Mouse (Mus musculus): Measurements from ENCODE around the gene Pde6g. TPM values are rescaled to one million over a fixed set of nuclear protein-coding genes. Genes with fewer than 3 reads are reported as not detected.

Pde6g gene
- total RNA-seq (2021) = under 1 TPM; 0.23 to 0.41 TPM
- long read RNA-seq, experiment 1 = 0 reads
- long read RNA-seq, experiment 2 = 0 reads

DNA sequence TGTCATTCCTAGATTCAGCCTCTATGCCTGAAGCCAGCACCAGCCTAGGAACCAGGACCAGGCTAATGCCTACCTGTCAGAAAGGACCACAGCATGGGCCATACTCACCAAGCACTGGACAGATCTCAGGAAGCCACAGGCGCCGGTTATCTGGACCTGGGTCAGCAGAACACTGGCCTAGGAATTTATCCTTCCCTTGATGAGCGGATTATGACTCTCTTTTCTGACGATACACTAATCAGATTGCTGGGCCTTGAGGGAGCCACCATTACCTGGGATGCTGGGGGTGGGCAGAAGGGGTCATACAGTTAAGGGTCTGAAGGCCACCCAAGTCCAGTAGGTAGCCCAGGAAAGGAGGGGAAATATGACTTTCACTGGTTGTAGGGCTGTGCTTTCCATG is at the start of gene Pde6g:
Gene Pde6g (minus strand): TSS at position 195 of the 400 bp plus-strand sequence.
- DNase-seq = no peak

DNA sequence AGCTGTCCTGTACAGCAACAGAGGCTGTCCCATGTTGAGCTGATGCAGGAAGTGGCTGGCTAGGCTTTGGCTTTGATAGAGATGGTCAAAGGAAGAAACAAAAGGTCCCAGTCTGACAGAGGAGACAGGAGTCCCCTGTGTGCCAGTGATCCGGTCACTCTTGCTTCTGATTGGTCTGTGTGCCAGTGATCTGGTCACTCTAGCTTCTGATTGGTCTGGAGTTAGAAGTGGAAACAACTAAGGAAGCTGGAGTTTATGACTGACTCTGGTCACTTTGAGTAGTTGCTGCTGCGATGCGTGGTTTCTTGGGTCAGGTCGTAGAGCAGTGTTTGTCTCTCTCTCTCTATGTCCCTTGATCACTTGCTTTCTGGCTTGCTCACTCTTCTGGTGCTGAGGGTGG is 48.4 kb upstream of the Pde6g start:
- no peak for DNase-seq

DNA sequence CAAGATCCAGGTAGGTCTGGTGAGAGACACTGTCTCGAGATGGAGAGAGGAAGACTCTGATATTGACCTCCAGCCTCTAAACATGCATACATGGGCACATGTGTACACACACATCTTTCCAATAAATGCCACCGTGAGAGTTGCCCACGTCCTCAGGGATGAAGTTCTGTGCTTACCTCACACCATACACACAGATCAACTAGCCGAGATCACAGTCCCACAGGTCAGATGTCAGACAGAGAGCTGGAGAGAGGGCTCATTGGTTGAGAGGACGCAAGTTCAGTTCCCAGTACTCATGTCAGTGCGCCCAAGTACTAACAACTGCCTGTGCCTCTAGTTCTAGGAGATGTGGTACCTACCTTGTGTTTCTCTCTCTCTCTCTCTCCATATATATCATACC is 47.7 kb upstream of the Pde6g start:
- no peak for DNase-seq

DNA sequence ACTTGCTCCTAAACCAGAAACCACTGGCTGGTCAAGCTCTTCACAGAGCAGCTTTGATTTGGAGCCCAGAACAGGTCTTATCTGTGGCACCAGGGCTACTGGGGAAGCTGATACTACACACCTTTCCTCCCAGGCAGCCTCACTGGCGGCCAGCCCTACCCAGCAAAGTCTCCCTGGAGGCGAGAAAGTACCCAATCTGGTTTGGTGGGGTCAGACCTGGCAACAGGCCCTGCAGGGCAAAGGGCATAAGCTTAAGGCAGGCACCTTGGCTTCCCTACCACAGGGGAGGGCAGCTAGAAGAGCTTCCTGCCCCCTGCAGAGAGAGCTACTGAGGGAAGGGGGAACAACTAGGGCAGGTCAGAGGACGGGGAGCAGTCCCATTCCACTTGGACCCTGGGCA is 47.1 kb upstream of the Pde6g start:
- no peak for DNase-seq

DNA sequence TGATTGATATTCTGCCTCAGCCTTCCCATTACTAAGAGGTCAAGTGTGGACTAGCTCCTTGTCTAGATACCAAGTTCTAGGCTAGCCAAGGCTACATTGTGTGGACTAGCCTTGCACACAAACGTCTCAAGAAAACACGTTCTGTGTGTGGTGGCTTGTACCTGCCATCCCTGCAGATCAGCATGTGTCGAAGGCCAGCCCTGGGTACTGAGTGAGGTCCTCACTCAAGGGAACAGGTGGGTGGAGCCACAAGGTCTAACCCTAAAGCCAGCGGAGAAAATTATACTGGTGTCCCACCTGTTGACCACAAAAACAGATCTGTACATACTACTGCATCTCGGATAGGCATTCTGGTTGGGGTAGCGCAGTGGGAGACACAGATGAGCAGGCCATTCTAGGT is 46.6 kb upstream of the Pde6g start:
- DNase-seq = no peak

DNA sequence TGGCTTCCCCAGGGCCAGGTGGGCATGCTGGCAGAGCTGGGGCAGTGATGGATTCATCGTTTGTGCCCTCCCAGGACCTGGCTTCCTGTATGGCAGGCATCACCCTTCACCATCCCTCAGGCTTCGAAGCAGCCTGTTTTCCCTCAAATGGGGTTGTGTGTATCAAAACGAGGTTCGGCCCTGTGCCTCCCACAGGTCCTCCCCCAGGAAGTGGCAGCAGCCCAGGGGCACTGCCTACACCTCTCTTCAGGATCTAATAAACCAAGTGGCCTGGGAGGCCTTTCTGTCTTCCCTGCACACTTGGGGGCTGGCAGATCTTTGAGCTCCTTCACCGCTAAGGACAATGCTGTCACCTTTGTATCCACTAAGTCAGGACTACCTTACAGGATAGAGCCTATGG is 45.6 kb upstream of the Pde6g start:
- DNase-seq = no peak

DNA sequence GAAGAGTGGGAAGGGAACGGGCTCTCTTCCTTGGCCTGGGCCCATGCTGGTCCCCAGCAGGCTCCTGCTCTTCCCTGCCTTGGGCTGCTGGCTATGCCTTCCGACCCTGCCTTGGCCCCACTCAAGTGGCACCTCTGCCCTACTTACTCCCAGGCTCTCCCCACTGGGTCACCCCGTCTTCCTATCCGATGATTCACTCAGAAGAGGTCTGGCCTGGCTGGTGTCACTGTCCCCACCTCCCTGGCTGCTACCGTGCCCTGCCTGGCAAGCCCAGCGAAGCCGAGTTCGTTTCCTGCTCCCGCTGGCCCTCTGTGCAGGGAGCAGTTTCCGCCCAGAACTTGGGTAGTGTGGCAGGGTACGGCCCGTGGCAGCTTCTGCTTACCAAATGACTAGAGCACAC is 44.9 kb upstream of the Pde6g start:
- DNase-seq = no peak

DNA sequence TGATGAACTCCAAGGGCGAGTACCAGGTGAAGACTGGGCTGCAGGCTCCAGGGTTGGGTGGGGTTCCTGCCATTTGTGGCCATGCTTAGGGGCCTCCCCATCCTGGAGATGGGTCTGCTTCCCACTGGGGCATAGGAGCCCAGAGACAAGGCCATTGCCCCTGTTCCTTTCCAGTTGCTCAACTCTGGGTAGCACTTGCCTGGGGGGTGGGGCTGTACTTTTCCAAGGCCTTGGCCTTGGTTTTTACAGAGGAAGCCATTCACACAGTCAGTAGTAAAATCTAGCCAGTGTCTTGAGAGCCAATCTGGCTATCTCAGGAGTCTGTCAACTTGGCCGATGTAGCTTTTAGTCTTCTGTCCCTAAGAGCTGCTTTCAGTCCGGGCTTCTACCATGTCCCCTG is 44.1 kb upstream of the Pde6g start:
- no peak for DNase-seq

DNA sequence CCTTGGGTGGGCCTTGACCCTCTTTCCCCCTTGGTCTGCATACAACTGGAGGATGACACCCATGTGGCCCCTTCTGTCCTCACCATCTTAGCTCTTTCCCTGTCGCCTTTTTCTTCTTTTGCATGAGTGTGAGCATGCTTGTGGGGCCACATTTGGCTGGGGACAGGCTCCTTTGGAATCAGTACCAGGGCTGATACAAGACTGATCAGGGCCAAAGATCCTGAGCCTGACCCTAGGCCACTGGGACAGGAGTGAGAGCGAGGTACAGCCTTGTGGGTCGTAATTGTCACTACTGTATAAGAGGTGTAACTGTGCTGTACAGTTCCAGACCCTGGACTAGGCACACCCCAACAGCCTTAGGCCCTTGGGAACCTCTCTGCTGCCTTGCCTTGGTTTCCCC is 40.6 kb upstream of the Pde6g start:
- no peak for DNase-seq

DNA sequence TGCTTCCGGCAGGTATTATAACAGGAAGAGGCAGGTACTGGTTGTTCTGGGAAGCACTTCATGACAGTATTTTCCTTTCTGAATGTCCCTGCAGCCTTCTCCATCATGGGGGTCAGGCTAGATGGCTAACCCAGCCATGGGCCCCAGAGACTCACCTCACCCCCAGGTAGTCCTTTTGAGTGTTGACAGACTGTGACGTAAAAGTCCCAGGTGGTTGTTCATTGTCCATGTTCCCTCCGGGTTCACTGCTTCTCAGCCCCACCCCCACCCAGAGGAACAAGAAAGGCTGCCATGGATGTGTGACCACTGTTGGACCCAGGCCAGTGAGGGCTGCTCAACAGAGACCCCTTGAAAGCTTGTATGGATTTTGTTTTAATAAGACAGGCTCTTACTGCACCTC is 40.1 kb upstream of the Pde6g start:
- no peak for DNase-seq

DNA sequence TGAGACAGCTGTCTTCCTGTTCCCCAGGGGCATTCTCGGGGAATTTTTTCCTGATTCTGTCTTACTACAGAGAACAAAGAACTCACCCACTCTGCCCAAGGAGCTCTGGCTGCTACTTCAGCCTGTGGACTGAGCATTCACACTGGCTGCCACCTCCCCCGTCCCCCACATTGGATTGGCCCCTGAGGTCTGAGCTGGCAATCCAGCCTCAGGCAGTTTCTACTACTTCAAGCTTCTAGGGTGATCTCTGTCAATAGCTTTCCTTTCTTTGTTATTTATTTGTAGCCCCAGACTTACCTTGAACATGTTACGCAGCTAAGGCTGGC is 39.5 kb upstream of the Pde6g start:
- no peak for DNase-seq

DNA sequence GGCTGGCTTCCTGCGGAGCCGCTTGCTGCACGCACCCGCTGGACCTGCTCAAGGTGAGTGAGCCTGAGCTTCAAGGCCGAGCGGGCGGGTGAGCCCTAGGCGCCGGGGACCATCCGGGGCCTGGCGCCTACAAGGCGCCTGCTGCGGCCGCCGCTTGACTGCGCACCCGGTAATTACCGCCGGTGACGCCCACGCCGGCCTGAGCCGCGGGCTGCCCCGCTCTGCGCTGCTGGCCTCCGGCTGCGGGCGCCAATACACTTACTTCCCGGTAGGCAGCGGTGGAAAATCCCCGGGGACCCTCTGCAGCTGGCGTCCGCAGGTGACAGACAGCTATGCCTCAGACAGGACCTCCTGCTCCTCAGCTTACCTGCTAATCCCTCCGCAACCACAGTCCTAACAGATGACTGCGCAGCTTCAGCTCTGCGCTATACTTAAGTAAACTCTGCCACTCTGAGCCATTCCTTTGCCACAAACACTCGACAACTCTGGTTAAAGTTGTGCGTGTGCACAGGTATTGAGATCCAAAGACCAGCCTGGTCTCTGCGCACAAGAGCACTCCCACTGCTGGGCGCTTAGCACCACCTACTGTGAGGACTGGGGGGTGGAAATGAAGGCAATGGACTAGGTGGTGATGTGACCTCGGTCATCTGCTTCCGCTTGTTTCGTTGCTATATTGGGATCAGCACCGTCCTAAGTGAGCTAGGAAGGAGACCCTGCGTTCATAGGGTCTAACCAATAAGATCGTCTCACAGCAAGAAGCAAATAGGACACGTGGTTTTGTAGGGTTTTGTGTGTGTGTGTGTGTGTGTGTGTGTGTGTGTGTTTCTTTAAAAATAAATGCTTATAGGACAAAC is 39.0 kb upstream of the Pde6g start:
- DNase-seq = no peak

DNA sequence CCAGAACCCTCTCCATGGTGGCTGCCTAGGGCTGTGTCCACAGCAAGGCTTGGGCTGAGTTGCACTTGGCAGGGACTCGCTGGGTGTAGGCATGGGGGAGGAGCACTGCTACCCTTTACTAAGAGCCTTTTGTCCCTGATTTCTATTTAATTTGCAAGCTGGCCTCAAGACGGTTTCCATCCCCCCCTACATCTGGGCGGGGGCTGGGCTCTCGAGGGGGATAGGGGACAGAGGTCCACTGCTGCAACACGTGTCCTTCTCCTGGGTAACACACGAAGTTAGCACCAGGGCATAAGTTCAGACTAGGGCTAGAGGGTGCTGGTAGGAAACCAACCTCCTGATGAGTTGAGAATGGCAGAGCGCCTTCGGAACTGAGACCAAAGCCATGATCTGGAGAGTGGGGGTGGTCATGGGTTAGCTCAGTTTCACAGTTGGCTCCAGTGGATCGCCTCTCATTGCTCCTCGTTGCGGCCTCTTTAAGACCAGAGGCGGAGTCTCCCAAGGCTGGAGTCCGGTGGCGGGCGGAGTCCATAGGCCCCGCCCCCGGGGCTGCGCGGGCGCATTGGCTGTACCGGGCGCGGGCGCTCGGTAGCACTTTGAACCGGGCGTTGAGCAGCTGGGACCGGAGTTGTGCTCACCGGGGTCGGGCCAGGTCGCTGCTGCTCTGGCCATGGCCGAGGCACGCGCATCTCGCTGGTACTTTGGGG is 38.2 kb upstream of the Pde6g start, which contains the start of gene Slc25a10:
Gene Slc25a10 (plus strand): TSS at position 524 of the 707 bp plus-strand sequence.
- DNase-seq = peak; percentile 88

DNA sequence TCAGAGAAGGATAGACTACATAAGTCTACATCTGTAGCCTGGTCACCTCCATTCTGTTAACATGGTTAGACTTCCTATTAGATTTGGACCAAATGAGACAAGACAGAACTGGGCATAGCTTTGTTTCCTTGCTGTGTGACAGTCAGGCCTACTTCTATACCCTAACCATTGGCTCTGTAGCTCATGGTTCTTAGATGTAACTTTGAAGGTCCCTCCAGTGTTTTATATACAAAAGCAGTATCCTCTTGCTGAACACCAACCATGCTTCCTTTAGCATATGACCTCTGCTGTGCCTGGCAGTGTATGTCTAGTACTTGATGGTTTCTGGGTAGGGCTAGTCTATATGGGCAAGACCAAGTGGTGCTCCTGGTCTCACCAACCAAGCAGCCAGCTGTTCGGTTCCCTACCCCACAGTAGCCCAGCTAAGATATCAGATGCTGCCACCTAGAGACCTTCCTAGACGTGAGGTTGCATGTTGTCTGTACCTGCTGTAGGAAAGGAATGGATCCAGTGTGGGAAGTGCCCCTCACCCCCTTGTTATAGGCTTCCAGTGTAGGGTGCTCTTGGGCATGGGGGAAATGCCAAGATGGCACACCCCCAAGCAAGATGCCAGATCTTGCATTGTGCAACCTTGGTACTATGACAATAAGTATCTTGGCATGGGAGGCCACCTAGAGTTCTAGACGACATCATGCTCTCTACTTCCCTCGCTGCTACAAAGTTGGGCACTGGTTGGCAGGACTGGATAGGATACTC is 37.2 kb upstream of the Pde6g start:
- DNase-seq = no peak

DNA sequence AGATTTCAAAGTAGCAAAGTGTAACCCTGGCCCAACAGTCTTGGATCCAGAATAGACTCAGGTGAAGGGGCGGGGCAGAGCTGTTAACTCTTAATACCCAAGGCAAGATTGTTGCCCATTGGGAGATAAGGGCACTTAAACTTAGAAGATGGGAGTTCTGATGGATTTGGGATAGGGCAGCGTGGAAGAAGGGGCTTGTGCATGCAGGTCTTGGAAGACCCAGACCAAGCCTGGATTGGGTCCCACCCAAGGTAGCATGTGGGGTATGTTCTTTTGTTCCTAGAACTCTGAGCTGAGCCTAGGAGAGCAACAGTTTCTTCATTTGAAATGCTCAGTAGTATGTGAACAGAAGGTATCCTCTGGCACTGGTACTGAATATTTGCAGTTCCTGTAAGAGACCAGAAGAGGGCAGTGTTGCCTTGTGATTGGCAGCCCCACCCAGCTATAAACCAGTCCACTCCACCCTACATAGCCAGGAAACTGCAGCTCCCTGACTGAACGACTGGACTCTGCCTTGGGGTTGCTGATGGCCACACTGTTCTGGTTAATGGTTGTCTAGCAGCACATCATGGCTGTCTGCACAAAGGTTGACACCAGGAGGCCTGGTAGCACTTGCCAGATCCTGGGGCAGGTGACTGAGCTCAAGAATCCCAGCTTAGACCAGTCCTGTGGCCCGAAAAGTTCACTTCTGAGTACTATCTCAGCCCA is 35.9 kb upstream of the Pde6g start:
- DNase-seq = peak; percentile 45

DNA sequence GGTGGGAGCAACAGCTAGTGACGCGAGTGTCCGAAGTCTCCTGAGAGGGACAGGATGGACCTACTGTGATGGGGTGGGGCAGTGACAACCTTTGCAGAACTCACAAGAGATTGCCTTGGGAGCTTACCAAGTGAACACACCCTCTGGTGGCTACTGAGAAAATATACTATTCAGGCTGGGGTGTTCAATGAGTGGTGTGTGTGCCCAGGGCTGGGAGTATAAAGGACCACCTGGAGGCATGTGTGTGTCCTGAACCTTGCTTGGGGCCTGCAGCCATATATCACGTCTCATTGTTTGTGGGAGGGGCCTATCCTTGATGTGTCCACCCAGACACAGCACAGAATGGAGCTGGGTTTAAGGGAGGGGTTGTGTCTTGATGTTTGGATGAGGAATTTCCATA is 35.2 kb upstream of the Pde6g start:
- no peak for DNase-seq

DNA sequence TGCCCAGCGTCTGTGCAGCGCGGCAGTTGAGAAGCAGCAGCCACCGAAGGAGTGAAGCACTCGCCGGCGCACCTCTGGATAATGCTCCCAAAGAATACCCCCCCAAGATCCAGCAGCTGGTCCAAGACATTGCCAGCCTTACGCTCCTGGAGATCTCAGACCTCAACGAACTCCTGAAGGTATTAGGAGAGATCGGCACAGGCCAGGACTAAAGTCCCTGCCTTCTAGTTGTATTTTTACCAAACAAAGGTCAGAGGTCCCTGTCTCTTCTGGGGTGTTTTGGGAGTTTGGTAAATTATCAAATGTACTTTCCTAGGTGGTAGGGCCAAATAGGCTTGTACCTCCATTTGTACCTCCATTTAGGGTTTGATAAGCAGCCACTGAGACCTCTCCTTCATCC is 32.0 kb upstream of the Pde6g start:
- no peak for DNase-seq

DNA sequence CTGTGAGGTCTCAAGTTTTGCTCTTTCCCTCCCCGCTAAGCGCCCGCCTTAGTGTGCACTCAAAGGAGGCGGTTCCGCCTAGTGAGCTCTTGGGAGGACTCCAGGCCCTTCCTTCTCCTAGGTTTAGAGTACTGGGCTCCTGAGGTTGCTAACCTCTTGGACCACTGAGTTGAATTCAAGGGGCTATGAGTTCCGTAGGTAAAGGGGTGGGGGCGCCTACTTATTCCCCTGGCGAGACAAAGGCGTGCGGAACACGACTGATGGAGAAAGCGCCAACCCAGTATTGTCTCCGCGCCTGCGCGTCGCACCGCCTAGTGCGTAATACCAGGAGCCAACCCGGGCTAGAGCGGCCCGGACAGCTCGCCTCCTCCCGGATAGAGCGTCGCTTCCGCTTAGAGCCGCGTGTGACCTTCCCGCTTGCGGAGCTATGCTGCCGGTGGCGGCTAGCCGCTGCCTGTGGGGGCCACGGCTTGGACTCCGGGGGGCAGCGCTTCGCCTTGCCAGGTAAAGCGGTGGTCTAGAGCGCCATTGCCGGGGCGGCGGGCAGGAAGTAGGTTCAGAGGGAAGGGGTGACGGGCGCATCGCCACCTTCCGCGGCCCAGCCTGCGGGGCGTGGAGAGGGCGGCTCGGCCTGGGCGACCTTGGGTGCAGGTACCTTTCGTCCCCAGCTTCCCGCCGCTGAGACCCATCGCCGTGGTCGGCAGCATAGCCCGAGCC is 31.1 kb upstream of the Pde6g start, which contains the start of gene Mrpl12:
Gene Mrpl12 (plus strand): TSS at position 349 of the 717 bp plus-strand sequence.
- peak; percentile 84 for DNase-seq

DNA sequence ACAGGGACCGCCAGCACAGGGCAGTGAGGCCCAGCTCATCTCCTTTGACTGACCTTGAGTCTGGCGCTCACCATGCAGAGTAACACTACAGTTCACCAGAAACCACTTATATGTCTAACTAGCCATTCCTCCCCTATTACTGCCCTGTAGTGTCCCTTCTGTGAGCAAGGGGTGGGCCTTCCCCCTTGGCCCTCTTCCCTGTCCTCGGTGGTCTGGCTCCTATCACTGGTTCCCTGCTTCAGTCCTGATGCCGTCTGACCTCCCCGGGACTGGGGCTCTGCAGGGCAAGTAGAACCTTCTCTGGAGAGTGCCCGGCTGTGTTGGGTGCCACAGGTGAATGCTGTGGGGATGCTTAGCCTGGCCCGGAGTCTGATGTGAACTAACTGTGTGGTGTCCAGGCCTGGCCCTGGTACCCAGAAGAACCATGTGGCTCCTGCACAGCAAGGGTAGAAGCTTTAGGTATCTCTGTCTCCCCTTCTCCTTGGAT is 30.2 kb upstream of the Pde6g start:
- no peak for DNase-seq

DNA sequence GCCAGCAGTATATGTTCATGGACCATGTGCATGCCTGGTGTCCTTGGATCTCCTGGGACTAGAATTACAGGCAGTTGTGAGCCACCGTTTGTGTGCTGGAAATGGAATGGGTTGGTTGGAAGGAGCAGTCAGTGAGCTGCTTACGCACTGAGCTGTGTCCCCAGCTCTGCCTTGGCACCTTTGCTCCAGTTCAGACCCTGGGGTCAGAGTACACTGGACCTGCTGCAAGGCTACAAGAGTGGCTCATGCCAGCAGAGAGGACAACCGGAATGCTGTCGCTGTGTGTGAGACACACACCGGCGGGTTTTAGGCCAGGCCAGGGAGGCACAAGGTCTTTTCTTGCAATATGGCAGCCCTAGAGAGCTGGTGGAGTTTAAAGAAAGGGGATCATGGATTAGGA is 18.8 kb upstream of the Pde6g start:
- no peak for DNase-seq

DNA sequence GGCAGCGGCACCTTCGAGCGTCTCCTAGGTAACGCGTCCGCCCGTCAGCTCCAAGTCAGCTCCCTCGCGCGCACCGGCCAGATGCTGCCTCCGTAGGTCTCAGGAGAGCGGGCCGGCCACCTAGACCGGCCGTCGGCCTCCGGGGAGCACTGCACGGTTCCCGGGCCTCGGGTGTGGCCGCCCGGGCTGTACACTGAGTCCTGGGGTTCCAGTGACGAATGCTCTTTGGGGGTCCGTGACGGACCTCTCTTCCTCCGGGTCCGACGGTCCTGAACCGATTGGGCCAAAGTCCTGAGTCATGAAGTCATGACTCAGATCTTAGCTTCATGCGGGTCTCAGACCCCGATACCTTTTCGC is 14.4 kb upstream of the Pde6g start:
- no peak for DNase-seq

Data from gastrocnemius, postnatal 10 days (tissue).